ENCODE assay signal across 8 mouse cellular contexts in genomic region chr14:75876320-75877043, GRCm38 (mm10). TPM values are rescaled to one million over a fixed set of nuclear protein-coding genes. Genes with fewer than 3 reads are reported as not detected.
DNase-seq lines count a peak whose midpoint lies in the region; ATAC-seq and TF ChIP-seq lines count a peak whose summit lies in the region.

No protein-coding gene starts in this region.

- 18% methylated on average over 21 of the region's 21 CpGs for WGBS in heart, embryonic 13.5 days
- WGBS in kidney, postnatal 0 days: 9% methylated on average over 21 of the region's 21 CpGs
- WGBS in liver, adult 2 months: 15% methylated on average over 21 of the region's 21 CpGs
- WGBS in neural tube, embryonic 11.5 days: 14% methylated on average over 21 of the region's 21 CpGs
- 14% methylated on average over 21 of the region's 21 CpGs for WGBS in stomach, embryonic 15.5 days

- peak overlapping the region; percentile 53 for H3K4me2 ChIP-seq in heart, embryonic 13.5 days
- peak overlapping the region; percentile 38 for H3K4me2 ChIP-seq in kidney, postnatal 0 days (ENCODE audit: low read length)
- H3K4me2 ChIP-seq in neural tube, embryonic 11.5 days (ENCODE audit: low read depth): 0 out of 2 replicates have a peak overlapping the region, but pooled peaks have one; percentile 12
- peak overlapping the region; percentile 32 for H3K4me2 ChIP-seq in stomach, embryonic 15.5 days

- H3K4me1 ChIP-seq in heart, embryonic 13.5 days: peaks cover 9% of the 10 kb centered on the region; the same call in 1 of the 2 replicates
- no peaks in the 10 kb centered on the region for H3K4me1 ChIP-seq in kidney, postnatal 0 days (replicated peaks; ENCODE audit: insufficient read depth, low read length)
- no peaks in the 10 kb centered on the region for H3K4me1 ChIP-seq in liver, adult 2 months (ENCODE audit: control insufficient read depth, insufficient read depth, low read length)
- H3K4me1 ChIP-seq in neural tube, embryonic 11.5 days (ENCODE audit: control insufficient read depth, insufficient read depth, low read length): 0 out of 2 replicates have a peak, but pooled peaks cover 7% of the 10 kb centered on the region
- 0 out of 2 replicates have a peak, but pooled peaks cover 3% of the 10 kb centered on the region for H3K4me1 ChIP-seq in stomach, embryonic 15.5 days

- no peaks in the 10 kb centered on the region for H3K79me2 ChIP-seq in liver, adult 2 months (ENCODE audit: control insufficient read depth, insufficient read depth, low read length)

- DNase-seq in brain, embryonic 14.5 days (ENCODE audit: low read depth): peak; percentile 95
- peak; percentile 93 for DNase-seq in kidney, postnatal 0 days (ENCODE audit: low spot score)
- peak; percentile 58 for DNase-seq in liver, adult 2 months (ENCODE audit: extremely low read depth, low read depth, low spot score)
- DNase-seq in neural tube, embryonic 11.5 days (ENCODE audit: low spot score): peak; percentile 85

- peak; percentile 75 for ATAC-seq in CD4-positive, CD25-positive, alpha-beta regulatory T cell, adult 4 months
- peak; percentile 76 for ATAC-seq in erythroblast, adult 5-6 weeks (replicated peaks; ENCODE audit: low FRiP score, poor library complexity, severe bottlenecking)
- no peak for ATAC-seq in heart, embryonic 13.5 days (ENCODE audit: extremely low read depth, insufficient number of reproducible peaks, low FRiP score, low TSS enrichment)
- 0 out of 2 replicates have a peak, but pooled peaks have one; percentile 55 for ATAC-seq in kidney, postnatal 0 days (replicated peaks; ENCODE audit: low FRiP score, low read depth)
- peak; percentile 46 for ATAC-seq in neural tube, embryonic 11.5 days (ENCODE audit: insufficient read depth, low FRiP score, low TSS enrichment)
- ATAC-seq in stomach, embryonic 15.5 days (ENCODE audit: insufficient read depth, low FRiP score, low read depth): no peak

- no peaks in the 10 kb centered on the region for H3K27me3 ChIP-seq in heart, embryonic 13.5 days (replicated peaks)
- H3K27me3 ChIP-seq in kidney, postnatal 0 days (ENCODE audit: insufficient read depth, low read length): no peaks in the 10 kb centered on the region
- no peaks in the 10 kb centered on the region for H3K27me3 ChIP-seq in liver, adult 2 months (ENCODE audit: control insufficient read depth, insufficient read depth, low read length)
- H3K27me3 ChIP-seq in neural tube, embryonic 11.5 days (ENCODE audit: control insufficient read depth, insufficient read depth, low read length): no peaks in the 10 kb centered on the region
- no peaks in the 10 kb centered on the region for H3K27me3 ChIP-seq in stomach, embryonic 15.5 days (replicated peaks)

- H3K9me3 ChIP-seq in heart, embryonic 13.5 days: no peaks in the 10 kb centered on the region
- no peaks in the 10 kb centered on the region for H3K9me3 ChIP-seq in kidney, postnatal 0 days (replicated peaks; ENCODE audit: low read length)
- no peaks in the 10 kb centered on the region for H3K9me3 ChIP-seq in neural tube, embryonic 11.5 days (ENCODE audit: control insufficient read depth, low read length)
- H3K9me3 ChIP-seq in stomach, embryonic 15.5 days: no peaks in the 10 kb centered on the region

- TF ChIP-seq POLR2A in brain, embryonic 14.5 days (IDR thresholded peaks at IDR 0.05; ENCODE audit: borderline replicate concordance, extremely low read depth, insufficient read depth, insufficient read length, poor library complexity, severe bottlenecking): no peak
- TF ChIP-seq POLR2A in liver, adult 2 months (IDR thresholded peaks at IDR 0.05; ENCODE audit: extremely low read depth, insufficient read depth, low read length): no peak

- H3K36me3 ChIP-seq in heart, embryonic 13.5 days: no peaks in the 10 kb centered on the region
- no peaks in the 10 kb centered on the region for H3K36me3 ChIP-seq in kidney, postnatal 0 days (ENCODE audit: insufficient read depth, low read length)
- H3K36me3 ChIP-seq in liver, adult 2 months (ENCODE audit: control insufficient read depth, insufficient read depth, low read length): no peaks in the 10 kb centered on the region
- H3K36me3 ChIP-seq in neural tube, embryonic 11.5 days (ENCODE audit: control insufficient read depth, insufficient read depth, low read length): no peaks in the 10 kb centered on the region
- no peaks in the 10 kb centered on the region for H3K36me3 ChIP-seq in stomach, embryonic 15.5 days

- no peak overlapping the region for H3K27ac ChIP-seq in heart, embryonic 13.5 days (replicated peaks)
- no peak overlapping the region for H3K27ac ChIP-seq in kidney, postnatal 0 days
- no peak overlapping the region for H3K27ac ChIP-seq in liver, adult 2 months (replicated peaks; ENCODE audit: insufficient read depth, low read depth, low read length)
- H3K27ac ChIP-seq in neural tube, embryonic 11.5 days (ENCODE audit: low read depth, low read length): no peak overlapping the region
- H3K27ac ChIP-seq in stomach, embryonic 15.5 days: no peak overlapping the region

- H3K9ac ChIP-seq in heart, embryonic 13.5 days: peak overlapping the region; percentile 52; the same call in 1 of the 2 replicates
- H3K9ac ChIP-seq in kidney, postnatal 0 days (ENCODE audit: low read depth, low read length): no peak overlapping the region
- H3K9ac ChIP-seq in liver, adult 2 months (ENCODE audit: low read depth, low read length): no peak overlapping the region
- peak overlapping the region; percentile 32 for H3K9ac ChIP-seq in neural tube, embryonic 11.5 days (ENCODE audit: low read length)
- no peak overlapping the region for H3K9ac ChIP-seq in stomach, embryonic 15.5 days

- peak overlapping the region; percentile 8; the same call in 1 of the 2 replicates for H3K4me3 ChIP-seq in heart, embryonic 13.5 days
- H3K4me3 ChIP-seq in kidney, postnatal 0 days (replicated peaks; ENCODE audit: low read depth, low read length): no peak overlapping the region
- H3K4me3 ChIP-seq in liver, adult 2 months (ENCODE audit: insufficient read depth, low read depth, low read length): no peak overlapping the region
- H3K4me3 ChIP-seq in neural tube, embryonic 11.5 days (ENCODE audit: low read depth, low read length): no peak overlapping the region
- H3K4me3 ChIP-seq in stomach, embryonic 15.5 days (replicated peaks): no peak overlapping the region; the same call in 1 of the 2 replicates

- TF ChIP-seq CTCF in brain, embryonic 14.5 days (IDR thresholded peaks at IDR 0.05; ENCODE audit: borderline replicate concordance, extremely low read depth, insufficient read depth, insufficient read length): peak; percentile 88
- peak; percentile 93 for TF ChIP-seq CTCF in kidney, postnatal 0 days (IDR thresholded peaks at IDR 0.05; ENCODE audit: low read depth)
- TF ChIP-seq CTCF in liver, adult 2 months (IDR thresholded peaks at IDR 0.05; ENCODE audit: low read depth, low read length): peak; percentile 72

RNA-seq across cellular contexts. Expression of gene Tpt1, which starts 31.6 kb away (rescaled TPM):
- 1,000 to 10,000 TPM; 1,301 to 2,015 TPM for polyA plus RNA-seq in CD4-positive, CD25-positive, alpha-beta regulatory T cell, adult 4 months (2017; shearing (Covaris generic))
- 1,780 and 1,905 TPM in 2 replicates for polyA plus RNA-seq in brain, embryonic 14.5 days (2012; rRNA removed)
- 1,739 and 1,947 TPM in 2 replicates for total RNA-seq in erythroblast, adult 5-6 weeks (2015; ENCODE audit: low replicate concordance)
- 548 and 914 TPM in 2 replicates for total RNA-seq in erythroblast, adult 5-6 weeks (2017; ENCODE audit: low replicate concordance)
- polyA plus RNA-seq in heart, embryonic 13.5 days (2015; fragmentation: Nextera tagmentation; extraction: Ambion mirVana): 849 and 910 TPM in 2 replicates
- polyA plus RNA-seq in kidney, postnatal 0 days (2015; fragmentation: Nextera tagmentation; extraction: Ambion mirVana): 1,400 and 1,543 TPM in 2 replicates
- 1,382 and 1,429 TPM in 2 replicates for total RNA-seq in liver, adult 2 months (2014; rRNA removed)
- polyA plus RNA-seq in liver, adult 2 months (2012; rRNA removed): 1,392 and 1,422 TPM in 2 replicates
- polyA plus RNA-seq in neural tube, embryonic 11.5 days (2014; fragmentation: Nextera tagmentation; extraction: Ambion mirVana): 993 and 1,049 TPM in 2 replicates
- polyA plus RNA-seq in stomach, embryonic 15.5 days (2015; fragmentation: Nextera tagmentation; extraction: Ambion mirVana): 999 and 1,085 TPM in 2 replicates

Comparison
In these comparisons a context has a peak if more than half of its experiments do, and no peak if none do; other contexts are left out.
1. ATAC-seq: peak in CD4-positive, CD25-positive, alpha-beta regulatory T cell, adult 4 months (single experiment), erythroblast, adult 5-6 weeks (single experiment), kidney, postnatal 0 days (single experiment) and neural tube, embryonic 11.5 days (single experiment); none in heart, embryonic 13.5 days (single experiment) and stomach, embryonic 15.5 days (single experiment).
2. H3K9ac ChIP-seq: peak in heart, embryonic 13.5 days (single experiment) and neural tube, embryonic 11.5 days (single experiment); none in kidney, postnatal 0 days (single experiment), liver, adult 2 months (single experiment) and stomach, embryonic 15.5 days (single experiment).
3. Peak in every context shown above with its lines, with median percentiles within 50 percentile points of each other: DNase-seq, CTCF ChIP-seq and H3K4me2 ChIP-seq.